Comparison of ENCODE assay signal across 9 mouse cellular contexts in genomic region chr17:35870884-35871696, GRCm38 (mm10). TPM values are rescaled to one million over a fixed set of nuclear protein-coding genes. Genes with fewer than 3 reads are reported as not detected.
A peak's percentile ranks its signal among the peaks of the same experiment; 100 is the strongest.
DNase-seq lines count a peak whose midpoint lies in the region; ATAC-seq and TF ChIP-seq lines count a peak whose summit lies in the region.
"Had no signal": no experiment of that assay in that cellular context is flagged by ENCODE, and none has a peak within 500 bp of the region (broad histone marks: within the 10 kb centered on the region; RNA-seq: fewer than 3 reads in every experiment).

No protein-coding gene starts in this region.

- DNase-seq in layer of hippocampus, postnatal 10 days (ENCODE audit: low spot score in 2 of 2) = peak; percentile 49 to 53
- no peak for DNase-seq in layer of hippocampus, adult 9-10 months (ENCODE audit: low spot score)
- peak; percentile 29 to 56 for DNase-seq in heart, postnatal 14 days
- DNase-seq in retina, postnatal 1 day = peak; percentile 44
- DNase-seq in urinary bladder, postnatal 14 days (ENCODE audit: low spot score) = no peak

- H3K36me3 ChIP-seq in liver, embryonic 15.5 days (replicated peaks) = peaks cover 18% of the 10 kb centered on the region

- TF ChIP-seq CTCF in bone marrow, adult 2 months (IDR thresholded peaks at IDR 0.05; ENCODE audit: control insufficient read depth, insufficient read depth, low read length) = peak; percentile 44

- no peak for ATAC-seq in liver, embryonic 15.5 days (ENCODE audit: insufficient read depth)
- ATAC-seq in megakaryocyte progenitor cell, adult 5-6 weeks (replicated peaks; ENCODE audit: poor library complexity) = no peak

- no peak overlapping the region for H3K9ac ChIP-seq in liver, embryonic 15.5 days

- 24% methylated on average over 8 of the region's 8 CpGs for whole genome bisulfite sequencing in bone marrow, adult 2 months
- 34% methylated on average over 8 of the region's 8 CpGs for WGBS in liver, embryonic 15.5 days (ENCODE audit: insufficient replicate concordance)

- TF ChIP-seq POLR2A in bone marrow, adult 2 months (IDR thresholded peaks at IDR 0.05; ENCODE audit: borderline replicate concordance, control insufficient read depth, low read depth, low read length) = no peak

- H3K4me2 ChIP-seq in liver, embryonic 15.5 days = peak overlapping the region; percentile 78

- peak overlapping the region; percentile 67 for H3K4me3 ChIP-seq in bone marrow, adult 2 months (replicated peaks; ENCODE audit: control insufficient read depth, low read depth, low read length)
- H3K4me3 ChIP-seq in liver, embryonic 15.5 days (replicated peaks) = peak overlapping the region; percentile 58
- H3K4me3 ChIP-seq: erythroblast, embryonic 14.5 days had no signal

- peaks cover 58% of the 10 kb centered on the region for H3K27me3 ChIP-seq in liver, embryonic 15.5 days

- intact Hi-C loops in heart, postnatal 14 days (cut with DNase I) = no loop called here

- no peaks in the 10 kb centered on the region for H3K9me3 ChIP-seq in liver, embryonic 15.5 days (replicated peaks)

- peaks cover 4% of the 10 kb centered on the region for H3K4me1 ChIP-seq in bone marrow, adult 2 months (ENCODE audit: control insufficient read depth, insufficient read depth, low read length)
- peaks cover 70% of the 10 kb centered on the region for H3K4me1 ChIP-seq in liver, embryonic 15.5 days (replicated peaks)

- H3K27ac ChIP-seq in bone marrow, adult 2 months (ENCODE audit: control insufficient read depth, insufficient read depth, low read depth, low read length, poor library complexity) = peak overlapping the region; percentile 87
- peak overlapping the region; percentile 82 for H3K27ac ChIP-seq in liver, embryonic 15.5 days (replicated peaks)

RNA-seq across cellular contexts. Expression of gene Ppp1r18, which starts 5.7 kb away (rescaled TPM):
- total RNA-seq in layer of hippocampus, postnatal 10 days (2021) = 10 to 100 TPM; 15.6 to 16.3 TPM
- polyA plus RNA-seq in bone marrow, adult 2 months (2011; ENCODE audit: insufficient read depth, insufficient read length, low replicate concordance, missing spikeins) = 35.8 and 78.4 TPM in 2 replicates
- total RNA-seq in heart, postnatal 14 days (2021) = 10 to 100 TPM; 21.1 to 25.0 TPM
- 12.4 and 12.8 TPM in 2 replicates for polyA plus RNA-seq in liver, embryonic 15.5 days (2015; fragmentation: Nextera tagmentation; extraction: Ambion mirVana)
- total RNA-seq in megakaryocyte progenitor cell, adult 5-6 weeks (2015) = 49.8 and 60.9 TPM in 2 replicates
- total RNA-seq in megakaryocyte progenitor cell, adult 5-6 weeks (2017) = 17.4 and 20.5 TPM in 2 replicates

RNA-seq across cellular contexts. Expression of gene Dhx16, which starts 8.5 kb away (rescaled TPM):
- 10 to 100 TPM; 26.1 to 36.5 TPM for total RNA-seq in layer of hippocampus, postnatal 10 days (2021)
- polyA plus RNA-seq in bone marrow, adult 2 months (2011; ENCODE audit: insufficient read depth, insufficient read length, low replicate concordance, missing spikeins) = 119 and 234 TPM in 2 replicates
- 10 to 100 TPM; 20.6 to 24.9 TPM for total RNA-seq in heart, postnatal 14 days (2021)
- 31.1 and 37.0 TPM in 2 replicates for polyA plus RNA-seq in liver, embryonic 15.5 days (2015; fragmentation: Nextera tagmentation; extraction: Ambion mirVana)
- total RNA-seq in megakaryocyte progenitor cell, adult 5-6 weeks (2015) = 100 and 110 TPM in 2 replicates
- 78.2 and 82.0 TPM in 2 replicates for total RNA-seq in megakaryocyte progenitor cell, adult 5-6 weeks (2017)

RNA-seq across cellular contexts. Expression of gene Nrm, which starts 10.0 kb away (rescaled TPM):
- total RNA-seq in layer of hippocampus, postnatal 10 days (2021) = 1 to 10 TPM; 5.2 to 5.7 TPM
- polyA plus RNA-seq in bone marrow, adult 2 months (2011; ENCODE audit: insufficient read depth, insufficient read length, low replicate concordance, missing spikeins) = 16.0 and 22.4 TPM in 2 replicates
- 1 to 10 TPM; 3.8 to 6.0 TPM for total RNA-seq in heart, postnatal 14 days (2021)
- polyA plus RNA-seq in liver, embryonic 15.5 days (2015; fragmentation: Nextera tagmentation; extraction: Ambion mirVana) = 22.0 and 22.5 TPM in 2 replicates
- 47.4 and 64.5 TPM in 2 replicates for total RNA-seq in megakaryocyte progenitor cell, adult 5-6 weeks (2015)
- total RNA-seq in megakaryocyte progenitor cell, adult 5-6 weeks (2017) = 43.1 and 50.1 TPM in 2 replicates

RNA-seq across cellular contexts. Expression of gene 2310061I04Rik, which starts 26.1 kb away (rescaled TPM):
- total RNA-seq in layer of hippocampus, postnatal 10 days (2021) = 10 to 100 TPM; 69.4 to 77.2 TPM
- 28.5 and 52.0 TPM in 2 replicates for polyA plus RNA-seq in bone marrow, adult 2 months (2011; ENCODE audit: insufficient read depth, insufficient read length, low replicate concordance, missing spikeins)
- total RNA-seq in heart, postnatal 14 days (2021) = 10 to 100 TPM; 83.9 to 89.3 TPM
- 8.5 and 9.7 TPM in 2 replicates for polyA plus RNA-seq in liver, embryonic 15.5 days (2015; fragmentation: Nextera tagmentation; extraction: Ambion mirVana)
- total RNA-seq in megakaryocyte progenitor cell, adult 5-6 weeks (2015) = 38.8 and 51.8 TPM in 2 replicates
- 4.5 and 7.5 TPM in 2 replicates for total RNA-seq in megakaryocyte progenitor cell, adult 5-6 weeks (2017)

RNA-seq across cellular contexts. Expression of gene Mdc1, which starts 29.8 kb away (rescaled TPM):
- 10 to 100 TPM; 15.8 to 16.2 TPM for total RNA-seq in layer of hippocampus, postnatal 10 days (2021)
- polyA plus RNA-seq in bone marrow, adult 2 months (2011; ENCODE audit: insufficient read depth, insufficient read length, low replicate concordance, missing spikeins) = 17.2 and 24.2 TPM in 2 replicates
- total RNA-seq in heart, postnatal 14 days (2021) = 10 to 100 TPM; 12.9 to 13.5 TPM
- 8.5 and 9.1 TPM in 2 replicates for polyA plus RNA-seq in liver, embryonic 15.5 days (2015; fragmentation: Nextera tagmentation; extraction: Ambion mirVana)
- 77.6 and 77.8 TPM in 2 replicates for total RNA-seq in megakaryocyte progenitor cell, adult 5-6 weeks (2015)
- total RNA-seq in megakaryocyte progenitor cell, adult 5-6 weeks (2017) = 17.5 and 17.6 TPM in 2 replicates

Comparison
In these comparisons a context has a peak if more than half of its experiments do, and no peak if none do; other contexts are left out.
1. DNase-seq: peak in layer of hippocampus, postnatal 10 days (2 of 2), heart, postnatal 14 days (2 of 2) and retina, postnatal 1 day (single experiment); none in layer of hippocampus, adult 9-10 months (single experiment) and urinary bladder, postnatal 14 days (single experiment).
2. RNA of gene Nrm, which starts 10.0 kb away (total RNA-seq): 43.1 to 64.5 TPM in megakaryocyte progenitor cell, adult 5-6 weeks; 3.8 to 6.0 TPM in heart, postnatal 14 days and 5.2 to 5.7 TPM in layer of hippocampus, postnatal 10 days; every median in the first group is over 4 times any median in the second.